Mouse (Mus musculus): ENCODE results near the gene Pcolce2. TPM values are rescaled to one million over a fixed set of nuclear protein-coding genes. Genes with fewer than 3 reads are reported as not detected.

Gene Pcolce2
- total RNA-seq, 2 experiments from 2014 or later: 3.4 to 10.3 TPM

DNA sequence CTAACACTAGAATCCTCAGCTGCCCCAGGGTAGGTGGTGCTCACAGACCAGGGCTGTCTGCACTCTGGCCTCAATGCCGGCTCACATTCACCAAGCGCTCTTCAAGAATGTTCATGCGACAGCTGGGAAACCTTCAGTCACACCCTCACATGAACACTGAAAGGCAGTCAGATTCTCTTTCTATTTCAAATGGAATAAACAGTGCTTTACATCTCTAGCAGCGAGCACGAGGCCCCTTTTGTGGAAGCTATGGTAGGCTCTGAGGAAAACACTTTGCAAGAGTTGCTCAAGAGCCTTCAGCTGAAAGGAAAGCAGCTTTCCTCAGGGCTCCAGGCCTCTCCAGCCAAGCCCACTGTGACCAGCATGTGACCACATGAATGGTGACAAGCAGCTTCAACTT, 68.0 kb downstream of the Pcolce2 start:
- DNase-seq: no peak

DNA sequence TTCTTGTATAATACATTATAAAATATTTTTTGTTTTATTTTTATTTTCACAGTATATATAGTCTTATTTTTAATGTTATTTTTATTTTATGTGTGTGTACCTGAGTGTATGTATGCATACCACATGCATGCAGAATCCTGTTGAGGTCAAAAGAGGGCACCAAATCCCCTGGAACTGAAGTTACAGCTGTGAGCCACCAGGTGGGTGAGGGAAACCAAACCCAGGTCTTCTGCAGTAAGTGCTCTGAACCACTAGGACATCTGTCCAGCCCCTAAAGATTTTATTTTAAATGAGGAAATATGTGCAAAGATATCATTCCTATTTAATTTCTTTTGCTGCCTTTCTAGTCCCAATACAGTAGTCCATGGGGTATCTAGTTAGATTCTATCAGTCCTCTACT, 71.5 kb downstream of the Pcolce2 start:
- no peak for DNase-seq

DNA sequence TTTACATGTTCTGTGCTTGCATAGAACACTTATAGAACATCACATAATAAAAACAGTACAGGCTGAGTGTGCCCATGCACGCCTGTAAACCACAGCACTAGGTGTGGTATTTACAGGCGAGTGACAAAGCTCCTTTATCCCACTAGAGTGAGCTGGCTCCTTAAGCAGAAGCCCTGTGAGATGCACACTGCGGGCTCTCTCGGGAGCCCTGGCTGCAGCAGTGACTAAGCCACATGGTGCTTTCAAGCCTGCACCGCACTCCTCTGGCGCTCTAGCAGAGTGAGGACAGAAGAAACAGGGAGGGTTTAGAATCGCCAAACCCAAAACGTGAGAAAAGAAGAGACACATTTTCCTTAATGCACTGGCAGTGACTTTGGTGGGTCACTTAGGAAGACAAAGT, 75.2 kb downstream of the Pcolce2 start:
- DNase-seq: no peak

DNA sequence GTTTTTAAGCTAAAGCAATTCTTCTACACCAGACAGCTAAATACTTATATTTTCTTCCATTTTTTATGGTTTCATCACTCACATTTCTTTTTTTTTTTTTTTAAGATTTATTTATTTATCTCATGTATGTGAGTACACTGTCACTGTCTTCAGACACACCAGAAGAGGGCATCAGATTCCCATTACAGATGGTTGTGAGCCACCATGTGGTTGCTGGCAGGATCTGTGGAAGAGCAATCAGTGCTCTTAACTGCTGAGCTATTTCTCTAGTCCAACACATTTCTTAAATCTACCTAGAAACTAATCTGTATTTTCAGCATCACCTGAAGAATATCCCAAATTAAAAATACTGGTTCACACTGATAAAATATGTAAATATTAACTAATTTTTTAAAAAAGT, 98.8 kb downstream of the Pcolce2 start:
- DNase-seq: no peak

DNA sequence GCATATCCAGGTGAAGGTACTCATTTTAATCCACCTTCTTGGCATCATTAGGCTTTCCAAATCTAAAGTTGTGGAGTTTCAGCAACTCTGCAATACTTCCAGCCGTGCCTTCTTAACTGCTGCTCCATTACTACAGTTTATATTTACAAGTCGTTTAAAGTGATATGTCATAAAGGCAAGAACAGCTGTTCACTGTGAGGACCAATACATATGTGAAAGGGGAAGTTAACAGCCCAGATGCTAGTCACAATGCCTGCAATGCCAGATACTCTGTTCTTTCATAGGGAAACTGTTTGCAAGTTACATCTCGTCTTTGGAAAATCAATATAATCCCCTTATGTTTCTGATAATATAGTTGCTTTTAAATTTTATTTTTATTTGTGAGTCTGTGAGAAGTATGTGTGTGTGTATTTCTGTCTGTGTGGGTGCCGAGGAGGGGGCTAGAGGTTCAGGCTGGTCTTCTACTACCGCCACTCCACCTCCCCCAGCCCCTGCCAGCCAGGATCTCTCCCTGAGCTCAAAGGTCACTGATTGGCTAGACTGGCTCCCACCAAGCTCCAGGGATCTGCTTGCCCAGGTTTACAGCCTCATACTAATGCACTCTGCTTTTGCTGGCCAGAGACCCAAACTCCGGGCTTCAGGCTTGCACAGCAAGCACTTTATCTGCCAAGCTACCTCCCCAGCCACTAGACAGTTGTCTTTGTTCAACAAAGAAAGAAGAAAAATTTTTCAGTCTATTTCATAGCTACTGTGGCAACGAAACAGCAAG, 107.6 kb downstream of the Pcolce2 start:
- DNase-seq: no peak

DNA sequence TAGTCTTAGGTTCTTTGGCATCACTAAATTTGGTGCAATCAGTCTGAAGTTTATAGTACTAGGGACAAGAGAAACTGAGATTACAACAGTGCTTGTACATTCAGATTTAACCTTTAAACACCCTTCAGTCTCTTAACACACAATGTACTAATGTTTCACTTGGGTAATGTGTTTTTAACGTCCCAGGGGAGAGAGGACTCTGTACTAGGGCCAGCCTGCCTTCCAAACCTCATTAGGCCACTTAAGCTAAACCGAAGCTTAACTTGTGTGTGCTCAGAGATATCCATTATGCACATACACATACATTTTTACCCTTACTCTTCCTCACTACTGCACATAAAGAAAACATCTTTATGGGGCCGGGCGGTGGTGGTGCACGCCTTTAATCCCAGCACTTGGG, 109.9 kb downstream of the Pcolce2 start:
- DNase-seq: no peak

Other genes starting within 250 kb of the Pcolce2 start
- under 1 TPM; 0.88 to 0.90 TPM for gene Chst2, start 230.9 kb upstream of the Pcolce2 start, total RNA-seq (2021)
- 10 to 100 TPM; 22.1 to 22.9 TPM for gene U2surp, start 125.6 kb upstream of the Pcolce2 start, total RNA-seq (2021)
- gene Paqr9, start 77.9 kb upstream of the Pcolce2 start, total RNA-seq (2021): 1 to 10 TPM; 4.8 to 5.0 TPM
- gene Trpc1, start 112.8 kb downstream of the Pcolce2 start, total RNA-seq (2021): 1 to 10 TPM in 1 of 2 experiments, under 1 TPM in 1; 0.64 to 1.2 TPM
- not detected for gene Pls1, start 207.7 kb downstream of the Pcolce2 start, total RNA-seq (2021)
- gene Atr, start 220.0 kb downstream of the Pcolce2 start, total RNA-seq (2021): 1 to 10 TPM; 3.7 to 4.0 TPM